Mouse (Mus musculus): Measurements from ENCODE around the gene Lyplal1. TPM values are rescaled to one million over a fixed set of nuclear protein-coding genes. Genes with fewer than 3 reads are reported as not detected.

Lyplal1 gene
- polyA plus RNA-seq, 1 experiment from 2014 or later, result 15.2 TPM

GRCm38 (mm10) chr1:186119856-186120255 is 2.7 kb upstream of the Lyplal1 start:
- Histone ChIP-seq H3K4me2 (no peak overlapping the region), H3K4me3 (no peak overlapping the region), H3K9ac (no peak overlapping the region), H3K9me3 (no peaks in the 10 kb centered on the region), H3K27ac (replicated peaks) (no peak overlapping the region), H3K36me3 (no peaks in the 10 kb centered on the region), H3K27me3 (no peaks in the 10 kb centered on the region), H3K4me1 (replicated peaks) (peaks cover 9% of the 10 kb centered on the region)
- no peak for ATAC-seq (ENCODE audit: low FRiP score, low read depth)
- WGBS, result 45% methylated on average over 5 of the region's 5 CpGs

- no peak for ATAC-seq (ENCODE audit: low FRiP score, low read depth)
- Histone ChIP-seq H3K9me3 (no peaks in the 10 kb centered on the region; the same call in 1 of the 2 replicates), H3K27ac (replicated peaks) (no peak overlapping the region), H3K9ac (peak overlapping the region; percentile 82; the same call in 1 of the 2 replicates), H3K4me3 (peak overlapping the region; percentile 66), H3K4me1 (replicated peaks) (peaks cover 9% of the 10 kb centered on the region), H3K36me3 (peaks cover 4% of the 10 kb centered on the region), H3K4me2 (peak overlapping the region; percentile 73), H3K27me3 (no peaks in the 10 kb centered on the region)
- 72% methylated on average over 7 of the region's 7 CpGs for WGBS
Measured at GRCm38 (mm10) chr1:186116086-186116600, 967 bp downstream of the Lyplal1 start.

GRCm38 (mm10) chr1:186102313-186102712 is 14.8 kb downstream of the Lyplal1 start:
- Histone ChIP-seq H3K4me2 (no peak overlapping the region), H3K9me3 (no peaks in the 10 kb centered on the region), H3K4me1 (replicated peaks) (no peaks in the 10 kb centered on the region), H3K36me3 (no peaks in the 10 kb centered on the region), H3K4me3 (no peak overlapping the region), H3K27me3 (no peaks in the 10 kb centered on the region), H3K9ac (no peak overlapping the region), H3K27ac (replicated peaks) (no peak overlapping the region)
- WGBS, result 94% methylated on average over 8 of the region's 8 CpGs
- ATAC-seq (ENCODE audit: low FRiP score, low read depth), result no peak

- ATAC-seq (ENCODE audit: low FRiP score, low read depth), result no peak
- Histone ChIP-seq H3K9me3 (no peaks in the 10 kb centered on the region), H3K36me3 (no peaks in the 10 kb centered on the region), H3K27ac (replicated peaks) (no peak overlapping the region), H3K4me3 (no peak overlapping the region), H3K4me2 (no peak overlapping the region), H3K4me1 (replicated peaks) (no peaks in the 10 kb centered on the region), H3K27me3 (no peaks in the 10 kb centered on the region), H3K9ac (no peak overlapping the region)
- WGBS, result 75% methylated on average over 2 of the region's 2 CpGs
Measured at GRCm38 (mm10) chr1:186066266-186066897, 50.7 kb downstream of the Lyplal1 start.

GRCm38 (mm10) chr1:186060041-186060440 is 57.1 kb downstream of the Lyplal1 start:
- no peak overlapping the region for H3K27ac ChIP-seq (replicated peaks)
- no peaks in the 10 kb centered on the region for H3K27me3 ChIP-seq
- no peaks in the 10 kb centered on the region for H3K4me1 ChIP-seq (replicated peaks)
- H3K36me3 ChIP-seq, result no peaks in the 10 kb centered on the region
- no peak overlapping the region for H3K9ac ChIP-seq
- no peak overlapping the region for H3K4me3 ChIP-seq
- H3K4me2 ChIP-seq, result no peak overlapping the region
- 83% methylated on average over 2 of the region's 2 CpGs for WGBS
- ATAC-seq (ENCODE audit: low FRiP score, low read depth), result no peak
- no peaks in the 10 kb centered on the region for H3K9me3 ChIP-seq

- H3K4me1 ChIP-seq (replicated peaks), result no peaks in the 10 kb centered on the region
- H3K4me2 ChIP-seq, result no peak overlapping the region
- no peak overlapping the region for H3K9ac ChIP-seq
- H3K4me3 ChIP-seq, result no peak overlapping the region
- 81% methylated on average over 7 of the region's 7 CpGs for WGBS
- H3K27ac ChIP-seq (replicated peaks), result no peak overlapping the region
- no peaks in the 10 kb centered on the region for H3K36me3 ChIP-seq
- ATAC-seq (ENCODE audit: low FRiP score, low read depth), result no peak
- H3K9me3 ChIP-seq, result no peaks in the 10 kb centered on the region
- H3K27me3 ChIP-seq, result no peaks in the 10 kb centered on the region
Measured at GRCm38 (mm10) chr1:186054227-186054626, 62.9 kb downstream of the Lyplal1 start.

GRCm38 (mm10) chr1:186053280-186054043 is 63.6 kb downstream of the Lyplal1 start:
- Histone ChIP-seq H3K4me3 (no peak overlapping the region), H3K36me3 (no peaks in the 10 kb centered on the region), H3K9me3 (no peaks in the 10 kb centered on the region), H3K27me3 (no peaks in the 10 kb centered on the region), H3K27ac (replicated peaks) (no peak overlapping the region), H3K4me2 (no peak overlapping the region), H3K9ac (no peak overlapping the region), H3K4me1 (replicated peaks) (no peaks in the 10 kb centered on the region)
- ATAC-seq (ENCODE audit: low FRiP score, low read depth), result no peak
- WGBS, result 84% methylated on average over 12 of the region's 12 CpGs

GRCm38 (mm10) chr1:186043709-186044452 is 73.2 kb downstream of the Lyplal1 start:
- Histone ChIP-seq H3K27ac (replicated peaks) (no peak overlapping the region), H3K9ac (no peak overlapping the region), H3K36me3 (no peaks in the 10 kb centered on the region), H3K4me2 (no peak overlapping the region), H3K27me3 (no peaks in the 10 kb centered on the region), H3K4me3 (no peak overlapping the region), H3K9me3 (no peaks in the 10 kb centered on the region), H3K4me1 (replicated peaks) (no peaks in the 10 kb centered on the region)
- 82% methylated on average over 11 of the region's 11 CpGs for WGBS
- ATAC-seq (ENCODE audit: low FRiP score, low read depth), result no peak

- 67% methylated on average over 1 of the region's 1 CpGs for WGBS
- H3K9me3 ChIP-seq, result no peaks in the 10 kb centered on the region
- ATAC-seq (ENCODE audit: low FRiP score, low read depth), result no peak
Measured at GRCm38 (mm10) chr1:186041841-186042240, 75.3 kb downstream of the Lyplal1 start.

More at GRCm38 (mm10) chr1:186041841-186042240, 75.3 kb downstream of the Lyplal1 start:
- Histone ChIP-seq H3K4me2 (no peak overlapping the region), H3K27ac (replicated peaks) (no peak overlapping the region), H3K9ac (no peak overlapping the region), H3K4me3 (no peak overlapping the region), H3K4me1 (replicated peaks) (no peaks in the 10 kb centered on the region), H3K36me3 (no peaks in the 10 kb centered on the region), H3K27me3 (no peaks in the 10 kb centered on the region)

Measured in hindbrain, embryonic 15.5 days (tissue).